Mouse (Mus musculus) testis, adult 2 months (tissue): ENCODE data around the gene Dynll1. TPM values are rescaled to one million over a fixed set of nuclear protein-coding genes. Genes with fewer than 3 reads are reported as not detected.

Source experiments
- H3K27ac ChIP-seq: fragments of 200-500 bp; 2 replicates; pipeline ENCODE4 v1.5.1; 2012; ENCODE audit warnings: low read depth, low read length; ENCODE audit not compliant: control insufficient read depth, insufficient read depth
- H3K27me3 ChIP-seq: fragments of 200-500 bp; 2 replicates; pipeline ENCODE4 v1.6.1; 2012; ENCODE audit warnings: mild to moderate bottlenecking, low read length, moderate library complexity; ENCODE audit not compliant: control insufficient read depth, insufficient read depth
- H3K36me3 ChIP-seq: fragments of 200-500 bp; 2 replicates; pipeline ENCODE4 v1.6.1; 2012; ENCODE audit warnings: mild to moderate bottlenecking, low read length; ENCODE audit not compliant: control insufficient read depth, insufficient read depth
- H3K4me1 ChIP-seq: fragments of 200-500 bp; 2 replicates; pipeline ENCODE4 v1.6.1; 2012; ENCODE audit warnings: low read length; ENCODE audit not compliant: control insufficient read depth, insufficient read depth
- H3K4me3 ChIP-seq: fragments of 200-500 bp; 2 replicates; pipeline ENCODE4 v1.5.1; 2012; ENCODE audit warnings: low read depth, mild to moderate bottlenecking, low read length, moderate library complexity, mixed read lengths; ENCODE audit not compliant: control insufficient read depth
- CTCF ChIP-seq: fragments of 200-500 bp; IDR thresholded peaks from 2 replicates; pipeline ENCODE4 v1.5.1; 2012; ENCODE audit warnings: low read depth, mild to moderate bottlenecking, inconsistent platforms, low read length, moderate library complexity; ENCODE audit not compliant: control insufficient read depth, insufficient read depth, insufficient replicate concordance
- POLR2A ChIP-seq: fragments of 200-500 bp; IDR thresholded peaks from 2 replicates; pipeline ENCODE4 v1.6.1; 2012; ENCODE audit warnings: low read depth, mild to moderate bottlenecking, inconsistent platforms, low read length, moderate library complexity; ENCODE audit not compliant: control insufficient read depth
- polyA plus RNA-seq: library from polyadenylated mRNA; depleted of rRNA; stranded (reverse); fragments of >200 nt; gene quantifications from 2 replicates; pipeline ENCODE4 v1.2.3, GENCODE M21; 2012; rRNA removed

Gene Dynll1
- polyA plus RNA-seq, 1 experiment = 571 TPM

- peaks cover 8% of the 10 kb centered on the region for H3K4me1 ChIP-seq
- no peak overlapping the region for H3K4me3 ChIP-seq
- H3K36me3 ChIP-seq = no peaks in the 10 kb centered on the region
- no peaks in the 10 kb centered on the region for H3K27me3 ChIP-seq
- H3K27ac ChIP-seq = no peak overlapping the region
- TF ChIP-seq POLR2A (no peak), CTCF (no peak)
Observed at GRCm38 (mm10) chr5:115266340-115266739, 34.5 kb downstream of the Dynll1 start.

- Histone ChIP-seq H3K27me3 (no peaks in the 10 kb centered on the region), H3K4me1 (peaks cover 6% of the 10 kb centered on the region), H3K4me3 (no peak overlapping the region), H3K27ac (no peak overlapping the region), H3K36me3 (peaks cover 4% of the 10 kb centered on the region)
- no peak for TF ChIP-seq CTCF
- no peak for TF ChIP-seq POLR2A
Observed at GRCm38 (mm10) chr5:115262502-115263291, 38.1 kb downstream of the Dynll1 start.

- no peaks in the 10 kb centered on the region for H3K27me3 ChIP-seq
- TF ChIP-seq POLR2A = no peak
- no peak for TF ChIP-seq CTCF
- H3K4me1 ChIP-seq = peaks cover 3% of the 10 kb centered on the region
- peaks cover 5% of the 10 kb centered on the region for H3K36me3 ChIP-seq
- H3K27ac ChIP-seq = no peak overlapping the region
- no peak overlapping the region for H3K4me3 ChIP-seq
Observed at GRCm38 (mm10) chr5:115261880-115262279, 38.9 kb downstream of the Dynll1 start.

- H3K27ac ChIP-seq = no peak overlapping the region
- no peak for TF ChIP-seq POLR2A
- no peak for TF ChIP-seq CTCF
- H3K4me1 ChIP-seq = no peaks in the 10 kb centered on the region; the same call in none of the 2 replicates
- no peaks in the 10 kb centered on the region for H3K27me3 ChIP-seq
- H3K4me3 ChIP-seq = no peak overlapping the region
- H3K36me3 ChIP-seq = peaks cover 5% of the 10 kb centered on the region
Observed at GRCm38 (mm10) chr5:115261141-115261540, 39.7 kb downstream of the Dynll1 start.

GRCm38 (mm10) chr5:115260356-115260755, 40.4 kb downstream of the Dynll1 start:
- Histone ChIP-seq H3K36me3 (peaks cover 5% of the 10 kb centered on the region), H3K27me3 (no peaks in the 10 kb centered on the region), H3K4me3 (no peak overlapping the region), H3K27ac (no peak overlapping the region), H3K4me1 (no peaks in the 10 kb centered on the region; the same call in none of the 2 replicates)
- TF ChIP-seq POLR2A = no peak
- TF ChIP-seq CTCF = no peak

- H3K27me3 ChIP-seq = no peaks in the 10 kb centered on the region
- no peak overlapping the region for H3K27ac ChIP-seq
- H3K4me3 ChIP-seq = no peak overlapping the region
- peaks cover 7% of the 10 kb centered on the region for H3K36me3 ChIP-seq
- H3K4me1 ChIP-seq = no peaks in the 10 kb centered on the region; the same call in 1 of the 2 replicates
- TF ChIP-seq CTCF (no peak), POLR2A (no peak)
Observed at GRCm38 (mm10) chr5:115256909-115257546, 43.8 kb downstream of the Dynll1 start.

- H3K27me3 ChIP-seq = no peaks in the 10 kb centered on the region
- H3K4me1 ChIP-seq = no peaks in the 10 kb centered on the region; the same call in 1 of the 2 replicates
- H3K36me3 ChIP-seq = peaks cover 7% of the 10 kb centered on the region
- no peak for TF ChIP-seq CTCF
- no peak for TF ChIP-seq POLR2A
- H3K4me3 ChIP-seq = no peak overlapping the region
- H3K27ac ChIP-seq = no peak overlapping the region
Observed at GRCm38 (mm10) chr5:115255472-115255871, 45.3 kb downstream of the Dynll1 start.

Other genes starting within 250 kb of the Dynll1 start
- not detected in 2 replicates for gene Gm10401, start 202.7 kb downstream of the Dynll1 start, polyA plus RNA-seq
- 11.2 and 12.1 TPM in 2 replicates for gene Acads, start 181.7 kb downstream of the Dynll1 start, polyA plus RNA-seq
- gene Unc119b, start 166.0 kb downstream of the Dynll1 start, polyA plus RNA-seq = 15.7 and 21.1 TPM in 2 replicates
- gene Mlec, start 142.8 kb downstream of the Dynll1 start, polyA plus RNA-seq = 85.1 and 115 TPM in 2 replicates
- 7.2 and 9.1 TPM in 2 replicates for gene Cabp1, start 106.6 kb downstream of the Dynll1 start, polyA plus RNA-seq
- gene Pop5, start 65.2 kb downstream of the Dynll1 start, polyA plus RNA-seq = 15.5 and 16.2 TPM in 2 replicates
- 240 and 247 TPM in 2 replicates for gene Rnf10, start 28.1 kb downstream of the Dynll1 start, polyA plus RNA-seq
- gene Coq5, start 21.3 kb downstream of the Dynll1 start, polyA plus RNA-seq = 12.2 and 14.0 TPM in 2 replicates
- 43.9 and 45.5 TPM in 2 replicates for gene Srsf9, start 26.2 kb upstream of the Dynll1 start, polyA plus RNA-seq
- 11.6 and 16.0 TPM in 2 replicates for gene Gatc, start 40.2 kb upstream of the Dynll1 start, polyA plus RNA-seq
- gene Triap1, start 40.2 kb upstream of the Dynll1 start, polyA plus RNA-seq = 7.6 and 8.0 TPM in 2 replicates
- 619 and 765 TPM in 2 replicates for gene Cox6a1, start 48.0 kb upstream of the Dynll1 start, polyA plus RNA-seq
- gene Msi1, start 128.6 kb upstream of the Dynll1 start, polyA plus RNA-seq = 61.9 and 63.9 TPM in 2 replicates
- 0.64 and 0.87 TPM in 2 replicates for gene Pla2g1b, start 165.3 kb upstream of the Dynll1 start, polyA plus RNA-seq
- 34.6 and 38.4 TPM in 2 replicates for gene Sirt4, start 183.7 kb upstream of the Dynll1 start, polyA plus RNA-seq
- 81.6 and 82.6 TPM in 2 replicates for gene Pxn, start 205.7 kb upstream of the Dynll1 start, polyA plus RNA-seq